Mouse (Mus musculus): Measurements from ENCODE around the gene Gm49354. TPM values are rescaled to one million over a fixed set of nuclear protein-coding genes. Genes with fewer than 3 reads are reported as not detected.
"Not testable (repeated sequence)": the region's sequence is repeated elsewhere in the genome, so short reads cannot be mapped to it uniquely, and the experiment has no call there.

The Gm49354 gene
- total RNA-seq, 2 experiments from 2014 or later: not detected

GRCm38 (mm10) chr13:59766786-59767515 lies 15.1 kb downstream of the Gm49354 start:
- peak in 1 of 2 experiments; percentile 28 for DNase-seq

- no peak for DNase-seq
These were observed 19.3 kb downstream of the Gm49354 start for GRCm38 (mm10) chr13:59762791-59763190.

GRCm38 (mm10) chr13:59756906-59757305 lies 25.1 kb downstream of the Gm49354 start:
- no peak for DNase-seq

- no peak for DNase-seq
These were observed 31.7 kb downstream of the Gm49354 start for GRCm38 (mm10) chr13:59750310-59750709.

GRCm38 (mm10) chr13:59746711-59747110 lies 35.3 kb downstream of the Gm49354 start, which contains the start of gene 1700014D04Rik:
1700014D04Rik (minus strand) TSS chr13:59746752.
- DNase-seq: no peak

GRCm38 (mm10) chr13:59746164-59746563 lies 35.9 kb downstream of the Gm49354 start:
- no peak for DNase-seq

- no peak for DNase-seq
These were observed 36.6 kb downstream of the Gm49354 start for GRCm38 (mm10) chr13:59745462-59745861.

- DNase-seq: peak in 1 of 2 experiments; percentile 50
These were observed 40.3 kb downstream of the Gm49354 start for GRCm38 (mm10) chr13:59741697-59742096.

GRCm38 (mm10) chr13:59741096-59741495 lies 40.9 kb downstream of the Gm49354 start:
- peak; percentile 76 for DNase-seq

- DNase-seq: no peak
These were observed 42.6 kb downstream of the Gm49354 start for GRCm38 (mm10) chr13:59739397-59739796.

GRCm38 (mm10) chr13:59738455-59738854 lies 43.6 kb downstream of the Gm49354 start:
- DNase-seq: no peak

- DNase-seq: no peak
These were observed 46.9 kb downstream of the Gm49354 start for GRCm38 (mm10) chr13:59735190-59735589.

- DNase-seq: not testable (repeated sequence)
These were observed 47.7 kb downstream of the Gm49354 start for GRCm38 (mm10) chr13:59734347-59734746.

GRCm38 (mm10) chr13:59733936-59734335 lies 48.1 kb downstream of the Gm49354 start:
- DNase-seq: no peak

GRCm38 (mm10) chr13:59731652-59732051 lies 50.4 kb downstream of the Gm49354 start, which contains the start of gene Spata31d1d:
Spata31d1d (minus strand) TSS chr13:59731752.
- no peak for DNase-seq

GRCm38 (mm10) chr13:59728378-59729093 lies 53.5 kb downstream of the Gm49354 start:
- peak; percentile 82 to 89 for DNase-seq

GRCm38 (mm10) chr13:59726139-59726867 lies 55.7 kb downstream of the Gm49354 start:
- DNase-seq: no peak

GRCm38 (mm10) chr13:59722089-59722488 lies 60.0 kb downstream of the Gm49354 start:
- DNase-seq: not testable (repeated sequence)

GRCm38 (mm10) chr13:59719475-59719874 lies 62.6 kb downstream of the Gm49354 start:
- no peak for DNase-seq

GRCm38 (mm10) chr13:59718857-59719440 lies 63.1 kb downstream of the Gm49354 start:
- peak; percentile 26 to 67 for DNase-seq

GRCm38 (mm10) chr13:59713710-59714109 lies 68.3 kb downstream of the Gm49354 start:
- no peak for DNase-seq

GRCm38 (mm10) chr13:59711984-59712383 lies 70.1 kb downstream of the Gm49354 start, which contains the start of gene Spata31d1b:
Spata31d1b (plus strand) TSS chr13:59712284.
- not testable (repeated sequence) for DNase-seq
